Mouse (Mus musculus): ENCODE measurements around the gene Prim2. TPM values are rescaled to one million over a fixed set of nuclear protein-coding genes. Genes with fewer than 3 reads are reported as not detected.

Prim2 gene
- total RNA-seq, 1 experiment, result 39.0 TPM

DNA sequence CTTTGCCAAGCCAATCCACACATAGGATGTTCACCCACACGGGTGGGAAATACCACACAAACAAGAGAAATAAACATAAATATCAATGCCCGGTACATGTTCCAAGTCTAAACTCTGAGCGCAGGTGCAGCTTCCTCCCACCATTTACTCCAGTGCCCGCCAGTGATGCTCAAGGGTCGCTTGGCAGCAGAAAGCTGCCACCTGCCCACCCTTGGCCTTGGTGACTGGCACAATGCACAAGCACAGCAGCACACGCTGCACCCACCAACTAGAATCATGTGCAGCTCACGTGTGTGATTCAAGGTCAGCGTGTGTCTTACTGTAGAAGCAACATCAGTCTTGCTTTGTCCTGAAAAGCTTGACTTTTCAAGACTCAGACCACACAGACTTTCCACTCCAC lies 199.4 kb downstream of the Prim2 start:
- no peak overlapping the region for H3K27ac ChIP-seq (ENCODE audit: insufficient read depth, low read depth, low read length, poor library complexity, severe bottlenecking)
- no peak for DNase-seq (ENCODE audit: low read depth, low spot score)
- H3K9me3 ChIP-seq (ENCODE audit: control insufficient read depth, insufficient read depth, low read depth, low read length), result no peaks in the 10 kb centered on the region
- no peak overlapping the region for H3K9ac ChIP-seq (ENCODE audit: insufficient read depth, low read depth, low read length, poor library complexity, severe bottlenecking)
- H3K4me1 ChIP-seq (ENCODE audit: control insufficient read depth in 2 of 2, insufficient read depth in 2 of 2, low read length in 2 of 2, poor library complexity in 1 of 2), result no peaks in the 10 kb centered on the region
- H3K36me3 ChIP-seq (ENCODE audit: control insufficient read depth, insufficient read depth, low read length, poor library complexity, severe bottlenecking), result no peaks in the 10 kb centered on the region
- no peak overlapping the region for H3K4me3 ChIP-seq (ENCODE audit: insufficient read depth in 1 of 2, low read depth in 1 of 2, low read length in 2 of 2, poor library complexity in 1 of 2, severe bottlenecking in 1 of 2)
- in situ Hi-C loops (cut with MboI; ENCODE audit: low sequenced_read_pairs in 2 of 2, unreplicated experiment in 2 of 2), result no loop called here
- TF ChIP-seq ZNF384 (IDR thresholded peaks at IDR 0.05; ENCODE audit: low read depth, low read length) (no peak), HCFC1 (IDR thresholded peaks at IDR 0.05; ENCODE audit: borderline replicate concordance, insufficient read depth, low read length) (no peak), ZC3H11A (IDR thresholded peaks at IDR 0.05; ENCODE audit: borderline replicate concordance, low read depth, low read length) (no peak), CHD2 (IDR thresholded peaks at IDR 0.05; ENCODE audit: low read depth, low read length) (no peak), MAFK (IDR thresholded peaks at IDR 0.05; ENCODE audit: insufficient read depth, low read depth, low read length) (no peak)

DNA sequence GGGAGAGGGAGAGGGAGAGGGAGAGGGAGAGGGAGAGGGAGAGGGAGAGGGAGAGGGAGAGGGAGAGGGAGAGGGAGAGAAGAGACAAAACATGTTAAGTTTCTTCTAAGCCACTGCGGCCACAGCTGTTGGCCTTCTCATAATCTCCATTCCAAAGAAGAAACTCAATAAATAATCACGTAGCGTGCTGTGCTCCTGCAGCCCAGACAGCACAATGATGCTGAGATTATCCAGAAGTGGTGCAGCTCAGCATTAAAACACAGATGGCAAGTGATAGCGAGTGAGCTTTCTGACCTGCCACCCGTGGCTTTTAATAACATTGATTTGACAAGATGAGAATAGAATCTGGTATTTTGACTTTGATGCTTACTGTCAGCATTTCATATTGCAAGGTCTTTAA lies 205.4 kb downstream of the Prim2 start:
- no peaks in the 10 kb centered on the region for H3K9me3 ChIP-seq (ENCODE audit: control insufficient read depth, insufficient read depth, low read depth, low read length)
- DNase-seq (ENCODE audit: low read depth, low spot score), result no peak
- TF ChIP-seq ZC3H11A (IDR thresholded peaks at IDR 0.05; ENCODE audit: borderline replicate concordance, low read depth, low read length) (no peak), ZNF384 (IDR thresholded peaks at IDR 0.05; ENCODE audit: low read depth, low read length) (no peak), HCFC1 (IDR thresholded peaks at IDR 0.05; ENCODE audit: borderline replicate concordance, insufficient read depth, low read length) (no peak), MAFK (IDR thresholded peaks at IDR 0.05; ENCODE audit: insufficient read depth, low read depth, low read length) (no peak), CHD2 (IDR thresholded peaks at IDR 0.05; ENCODE audit: low read depth, low read length) (no peak)
- in situ Hi-C loops (cut with MboI; ENCODE audit: low sequenced_read_pairs in 2 of 2, unreplicated experiment in 2 of 2), result no loop called here
- H3K9ac ChIP-seq (ENCODE audit: insufficient read depth, low read depth, low read length, poor library complexity, severe bottlenecking), result no peak overlapping the region
- peaks cover 5% of the 10 kb centered on the region; the same call in 1 of the 2 replicates for H3K36me3 ChIP-seq (ENCODE audit: control insufficient read depth, insufficient read depth, low read length, poor library complexity, severe bottlenecking)
- H3K27ac ChIP-seq (ENCODE audit: insufficient read depth, low read depth, low read length, poor library complexity, severe bottlenecking), result no peak overlapping the region
- no peak overlapping the region for H3K4me3 ChIP-seq (ENCODE audit: insufficient read depth in 1 of 2, low read depth in 1 of 2, low read length in 2 of 2, poor library complexity in 1 of 2, severe bottlenecking in 1 of 2)
- H3K4me1 ChIP-seq (ENCODE audit: control insufficient read depth in 2 of 2, insufficient read depth in 2 of 2, low read length in 2 of 2, poor library complexity in 1 of 2), result no peaks in the 10 kb centered on the region

DNA sequence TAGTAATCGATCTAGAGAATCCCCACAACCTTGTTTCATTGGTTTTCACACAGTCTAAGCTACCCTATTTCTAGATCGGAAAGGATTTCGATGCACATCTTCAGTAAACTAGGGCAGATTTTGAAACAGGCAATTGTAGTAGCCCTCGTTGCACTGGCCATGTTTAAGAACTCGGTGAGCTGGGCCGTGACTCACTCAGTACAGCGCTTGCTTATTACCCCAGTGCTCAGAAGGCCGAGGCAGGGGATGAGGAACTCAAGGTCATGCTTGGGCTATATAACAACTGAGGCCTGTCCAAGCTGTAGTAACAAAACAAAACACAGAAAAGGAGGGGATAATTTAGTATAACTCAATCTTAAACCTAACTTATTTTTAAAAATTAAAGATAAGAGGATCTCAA lies 208.9 kb downstream of the Prim2 start:
- in situ Hi-C loops (cut with MboI; ENCODE audit: low sequenced_read_pairs in 2 of 2, unreplicated experiment in 2 of 2), result no loop called here
- H3K27ac ChIP-seq (ENCODE audit: insufficient read depth, low read depth, low read length, poor library complexity, severe bottlenecking), result no peak overlapping the region

DNA sequence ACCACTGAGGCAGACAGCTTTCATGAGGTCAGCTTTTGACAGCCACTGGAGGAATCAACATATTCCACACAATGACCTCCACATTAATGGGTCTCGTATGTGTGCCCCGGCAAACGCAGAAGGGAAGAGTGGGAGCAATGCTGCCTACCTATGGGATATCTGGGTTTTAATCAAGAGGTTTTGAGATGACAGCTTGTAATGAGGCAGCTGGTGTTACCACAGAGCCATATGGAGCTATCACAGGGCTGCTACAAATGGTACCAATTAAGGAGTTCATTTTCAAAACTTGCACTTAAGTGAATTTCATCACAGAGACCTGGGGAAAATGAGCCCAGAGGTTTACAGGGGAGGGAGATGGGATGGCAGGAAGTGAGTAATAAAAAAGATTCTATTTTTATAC lies 209.3 kb downstream of the Prim2 start:
- no peak overlapping the region for H3K4me3 ChIP-seq (ENCODE audit: insufficient read depth in 1 of 2, low read depth in 1 of 2, low read length in 2 of 2, poor library complexity in 1 of 2, severe bottlenecking in 1 of 2)
- no peak overlapping the region for H3K9ac ChIP-seq (ENCODE audit: insufficient read depth, low read depth, low read length, poor library complexity, severe bottlenecking)
- no peak overlapping the region for H3K27ac ChIP-seq (ENCODE audit: insufficient read depth, low read depth, low read length, poor library complexity, severe bottlenecking)
- in situ Hi-C loops (cut with MboI; ENCODE audit: low sequenced_read_pairs in 2 of 2, unreplicated experiment in 2 of 2), result no loop called here
- no peak for DNase-seq (ENCODE audit: low read depth, low spot score)
- no peaks in the 10 kb centered on the region for H3K4me1 ChIP-seq (ENCODE audit: control insufficient read depth in 2 of 2, insufficient read depth in 2 of 2, low read length in 2 of 2, poor library complexity in 1 of 2)
- peaks cover 5% of the 10 kb centered on the region; the same call in 1 of the 2 replicates for H3K36me3 ChIP-seq (ENCODE audit: control insufficient read depth, insufficient read depth, low read length, poor library complexity, severe bottlenecking)
- TF ChIP-seq ZC3H11A (IDR thresholded peaks at IDR 0.05; ENCODE audit: borderline replicate concordance, low read depth, low read length) (no peak), ZNF384 (IDR thresholded peaks at IDR 0.05; ENCODE audit: low read depth, low read length) (no peak), HCFC1 (IDR thresholded peaks at IDR 0.05; ENCODE audit: borderline replicate concordance, insufficient read depth, low read length) (no peak), MAFK (IDR thresholded peaks at IDR 0.05; ENCODE audit: insufficient read depth, low read depth, low read length) (no peak), CHD2 (IDR thresholded peaks at IDR 0.05; ENCODE audit: low read depth, low read length) (no peak)
- H3K9me3 ChIP-seq (ENCODE audit: control insufficient read depth, insufficient read depth, low read depth, low read length), result no peaks in the 10 kb centered on the region

More for the DNA sequence above, 208.9 kb downstream of the Prim2 start:
- no peak for DNase-seq (ENCODE audit: low read depth, low spot score)
- Histone ChIP-seq H3K36me3 (ENCODE audit: control insufficient read depth, insufficient read depth, low read length, poor library complexity, severe bottlenecking) (peaks cover 5% of the 10 kb centered on the region; the same call in 1 of the 2 replicates), H3K4me1 (ENCODE audit: control insufficient read depth in 2 of 2, insufficient read depth in 2 of 2, low read length in 2 of 2, poor library complexity in 1 of 2) (no peaks in the 10 kb centered on the region), H3K9me3 (ENCODE audit: control insufficient read depth, insufficient read depth, low read depth, low read length) (no peaks in the 10 kb centered on the region), H3K9ac (ENCODE audit: insufficient read depth, low read depth, low read length, poor library complexity, severe bottlenecking) (no peak overlapping the region), H3K4me3 (ENCODE audit: insufficient read depth in 1 of 2, low read depth in 1 of 2, low read length in 2 of 2, poor library complexity in 1 of 2, severe bottlenecking in 1 of 2) (no peak overlapping the region)
- TF ChIP-seq ZC3H11A (IDR thresholded peaks at IDR 0.05; ENCODE audit: borderline replicate concordance, low read depth, low read length), result no peak
- no peak for TF ChIP-seq ZNF384 (IDR thresholded peaks at IDR 0.05; ENCODE audit: low read depth, low read length)
- no peak for TF ChIP-seq CHD2 (IDR thresholded peaks at IDR 0.05; ENCODE audit: low read depth, low read length)
- TF ChIP-seq MAFK (IDR thresholded peaks at IDR 0.05; ENCODE audit: insufficient read depth, low read depth, low read length), result no peak
- TF ChIP-seq HCFC1 (IDR thresholded peaks at IDR 0.05; ENCODE audit: borderline replicate concordance, insufficient read depth, low read length), result no peak

DNA sequence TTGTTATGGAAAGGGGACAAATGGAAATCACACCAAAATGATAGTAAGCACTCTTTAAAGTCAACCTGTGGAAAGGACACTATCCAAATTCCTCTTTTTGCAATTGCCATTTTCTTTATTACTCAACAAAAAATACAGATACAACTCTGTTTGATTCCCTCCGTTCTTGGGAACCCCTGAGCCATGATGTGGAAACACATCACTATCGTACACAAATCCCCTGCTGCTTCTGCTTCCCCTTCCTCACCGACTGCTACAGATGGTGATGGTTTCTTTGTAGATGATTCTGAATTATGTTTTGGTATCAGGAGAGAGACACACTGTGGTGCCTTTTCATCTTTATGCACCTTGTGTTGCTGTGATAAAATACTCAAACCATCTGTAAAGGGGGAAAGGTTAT lies 210.6 kb downstream of the Prim2 start:
- Histone ChIP-seq H3K4me1 (ENCODE audit: control insufficient read depth in 2 of 2, insufficient read depth in 2 of 2, low read length in 2 of 2, poor library complexity in 1 of 2) (no peaks in the 10 kb centered on the region), H3K36me3 (ENCODE audit: control insufficient read depth, insufficient read depth, low read length, poor library complexity, severe bottlenecking) (peaks cover 5% of the 10 kb centered on the region; the same call in 1 of the 2 replicates), H3K9me3 (ENCODE audit: control insufficient read depth, insufficient read depth, low read depth, low read length) (no peaks in the 10 kb centered on the region), H3K4me3 (ENCODE audit: insufficient read depth in 1 of 2, low read depth in 1 of 2, low read length in 2 of 2, poor library complexity in 1 of 2, severe bottlenecking in 1 of 2) (no peak overlapping the region), H3K27ac (ENCODE audit: insufficient read depth, low read depth, low read length, poor library complexity, severe bottlenecking) (no peak overlapping the region), H3K9ac (ENCODE audit: insufficient read depth, low read depth, low read length, poor library complexity, severe bottlenecking) (no peak overlapping the region)
- no peak for DNase-seq (ENCODE audit: low read depth, low spot score)
- TF ChIP-seq ZC3H11A (IDR thresholded peaks at IDR 0.05; ENCODE audit: borderline replicate concordance, low read depth, low read length), result no peak
- no peak for TF ChIP-seq CHD2 (IDR thresholded peaks at IDR 0.05; ENCODE audit: low read depth, low read length)
- no peak for TF ChIP-seq MAFK (IDR thresholded peaks at IDR 0.05; ENCODE audit: insufficient read depth, low read depth, low read length)
- TF ChIP-seq HCFC1 (IDR thresholded peaks at IDR 0.05; ENCODE audit: borderline replicate concordance, insufficient read depth, low read length), result no peak
- no peak for TF ChIP-seq ZNF384 (IDR thresholded peaks at IDR 0.05; ENCODE audit: low read depth, low read length)
- in situ Hi-C loops (cut with MboI; ENCODE audit: low sequenced_read_pairs in 2 of 2, unreplicated experiment in 2 of 2), result no loop called here
